Mouse (Mus musculus): Measurements from ENCODE around the gene Rcn3.

GRCm38 (mm10) chr7:45102940-45103585, 11.0 kb upstream of the Rcn3 start:
- TF ChIP-seq CTCF (IDR thresholded peaks at IDR 0.05) (peak; percentile 5; the same call in 1 of the 2 replicates), EP300 (IDR thresholded peaks at IDR 0.05) (no peak)

Measured in lung, postnatal 0 days (tissue).